21 mouse cellular contexts compared by ENCODE assay signal in the genomic region with DNA sequence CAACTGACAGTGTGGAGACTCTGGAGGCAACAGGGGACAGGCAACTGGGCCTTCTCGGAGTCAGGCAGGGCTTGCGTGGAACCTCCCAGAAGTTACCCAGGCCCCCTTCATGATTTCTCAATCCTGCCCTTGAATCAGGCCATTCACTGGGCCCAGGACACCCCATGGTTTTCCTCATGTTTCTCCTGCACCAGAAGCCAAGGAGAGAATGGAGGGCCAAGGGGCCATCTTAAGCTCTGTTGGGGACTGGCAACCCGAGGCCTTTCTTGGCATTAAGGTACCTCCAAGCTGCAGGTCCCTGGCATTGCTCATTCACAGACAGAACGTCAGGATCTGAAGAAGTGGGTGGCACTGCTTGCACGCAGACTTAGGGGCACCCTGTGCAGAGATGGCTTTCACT. TPM values are rescaled to one million over a fixed set of nuclear protein-coding genes. Genes with fewer than 3 reads are reported as not detected.
A peak's percentile ranks its signal among the peaks of the same experiment; 100 is the strongest.
DNase-seq lines count a peak whose midpoint lies in the region; ATAC-seq and TF ChIP-seq lines count a peak whose summit lies in the region.
"Had no signal": no experiment of that assay in that cellular context is flagged by ENCODE, and none has a peak within 500 bp of the region (broad histone marks: within the 10 kb centered on the region; RNA-seq: fewer than 3 reads in every experiment).

No protein-coding gene starts in this region.

- TF ChIP-seq CTCF in cerebellum, adult 2 months (IDR thresholded peaks at IDR 0.05; ENCODE audit: borderline replicate concordance, insufficient read depth, low read depth, low read length), result no peak

- no peak overlapping the region for H3K27ac ChIP-seq in cerebellum, adult 2 months (ENCODE audit: insufficient read depth, low read length)

- no peaks in the 10 kb centered on the region for H3K9me3 ChIP-seq in megakaryocyte, embryonic 14.5 days
- H3K9me3 ChIP-seq: G1E had no signal

- 36% methylated on average over 5 of the region's 5 CpGs for WGBS in cerebellum, adult 2 months

- H3K4me1 ChIP-seq in cerebellum, adult 2 months (ENCODE audit: control insufficient read depth, insufficient read depth, low read length), result no peaks in the 10 kb centered on the region
- H3K4me1 ChIP-seq in megakaryocyte, embryonic 14.5 days, result peaks cover 97% of the 10 kb centered on the region

- H3K4me3 ChIP-seq in cerebellum, adult 2 months (replicated peaks; ENCODE audit: insufficient read depth, low read depth, low read length), result no peak overlapping the region
- H3K4me3 ChIP-seq in megakaryocyte, embryonic 14.5 days (replicated peaks), result peak overlapping the region; percentile 93

- peak; percentile 55 to 60 for DNase-seq in cerebellum, postnatal 10 days
- DNase-seq in cerebellum, adult 2 months, result no peak
- peak; percentile 37 to 62 for DNase-seq in cerebellum, postnatal 14 days
- DNase-seq in cerebellum, adult 11 months, result no peak
- DNase-seq: adrenal gland, adult 2 months; adrenal gland, adult 8-10 months; adrenal gland, postnatal 10 days; adrenal gland, postnatal 14 days; adrenal gland, postnatal 25 days; adrenal gland, postnatal 36 days; B cell, adult 2 months; cerebellum, adult 11-12 months; cerebellum, adult 18-20 months; cerebellum, adult 8-10 months had no signal

- no peak for ATAC-seq in megakaryocyte, adult 5-6 weeks (ENCODE audit: poor library complexity, severe bottlenecking)
- ATAC-seq: activated CD4-positive, CD25-positive, alpha-beta regulatory T cell, adult 4 months; CD4-positive, CD25-positive, alpha-beta regulatory T cell, adult 4 months; Patski had no signal

- TF ChIP-seq POLR2A in cerebellum, adult 2 months (IDR thresholded peaks at IDR 0.05; ENCODE audit: borderline replicate concordance, insufficient read depth, low read length), result no peak

- H3K36me3 ChIP-seq in megakaryocyte, embryonic 14.5 days (replicated peaks; ENCODE audit: low read length), result peaks cover 50% of the 10 kb centered on the region
- H3K36me3 ChIP-seq: G1E had no signal

- H3K27me3 ChIP-seq in cerebellum, adult 2 months (ENCODE audit: control insufficient read depth, insufficient read depth, low read length), result no peaks in the 10 kb centered on the region
- no peaks in the 10 kb centered on the region for H3K27me3 ChIP-seq in megakaryocyte, embryonic 14.5 days (replicated peaks)
- H3K27me3 ChIP-seq: CH12.LX had no signal

RNA-seq across cellular contexts. Expression of gene Runx3, which starts 3.3 kb away (rescaled TPM):
- polyA plus RNA-seq in cerebellum, adult 2 months (2012; rRNA removed), result 0.05 TPM in 1 of 2 replicates, not detected in the other
- 128 and 414 TPM in 2 replicates for polyA plus RNA-seq in megakaryocyte, embryonic 14.5 days (2012; ENCODE audit: insufficient read depth, low replicate concordance)
- 18.1 and 20.8 TPM in 2 replicates for total RNA-seq in megakaryocyte, adult 5-6 weeks (2015)
- 4.3 and 6.5 TPM in 2 replicates for total RNA-seq in megakaryocyte, adult 5-6 weeks (2017)

Comparison
In these comparisons a context has a peak if more than half of its experiments do, and no peak if none do; other contexts are left out.
1. DNase-seq: peak in cerebellum, postnatal 10 days (2 of 2) and cerebellum, postnatal 14 days (2 of 2); none in cerebellum, adult 2 months (0 of 2) and cerebellum, adult 11 months (single experiment).
2. RNA of gene Runx3, which starts 3.3 kb away (polyA plus RNA-seq): 128 to 414 TPM in megakaryocyte, embryonic 14.5 days; 0.05 TPM in cerebellum, adult 2 months; every median in the first group is over 100 times any median in the second.